Mouse (Mus musculus) CH12.LX (cell line): Measurements from ENCODE around the gene A830031A19Rik. TPM values are rescaled to one million over a fixed set of nuclear protein-coding genes. Genes with fewer than 3 reads are reported as not detected.

Source experiments
- DNase-seq: peaks from one replicate; pipeline ENCODE4 v3.0.0-alpha.2; 2013; ENCODE audit errors: extremely low read depth
- H3K27ac ChIP-seq: 2 replicates; pipeline ENCODE4 v1.5.1; 2012; ENCODE audit warnings: low read depth, mild to moderate bottlenecking, control low read depth, moderate library complexity; ENCODE audit not compliant: insufficient read depth
- H3K27me3 ChIP-seq: replicated peaks from 2 replicates; pipeline ENCODE3; 2012; ENCODE audit warnings: inconsistent platforms
- H3K36me3 ChIP-seq, 2 experiments: replicated peaks in 1 of 2; 2 replicates each; pipeline versions ENCODE3 to v1.6.1; 2012; ENCODE audit warnings: inconsistent platforms in 1 of 2, low read length in 1 of 2, mild to moderate bottlenecking in 1 of 2, mixed read lengths in 1 of 2, moderate library complexity in 1 of 2; ENCODE audit not compliant: control insufficient read depth in 1 of 2, insufficient read depth in 1 of 2
- H3K4me1 ChIP-seq, 2 experiments: 2 replicates each; pipeline ENCODE4 v1.6.1; 2012; ENCODE audit warnings: inconsistent platforms in 1 of 2, moderate library complexity in 1 of 2; ENCODE audit not compliant: insufficient read depth in 2 of 2, control insufficient read depth in 1 of 2
- H3K4me2 ChIP-seq: 2 replicates; pipeline ENCODE4 v1.6.1; 2012; ENCODE audit warnings: low read depth, mild to moderate bottlenecking, control low read depth; ENCODE audit not compliant: poor library complexity, insufficient read depth, severe bottlenecking
- H3K4me3 ChIP-seq, 3 experiments: fragments of 150-350 bp in 1 of 3; sonication (generic) in 1 of 3; replicated peaks in 1 of 3; 2 replicates each; pipeline versions ENCODE3 to v1.5.1; 2011 to 2012; ENCODE audit warnings: low read depth in 2 of 3, low read length in 2 of 3, mild to moderate bottlenecking in 2 of 3, moderate library complexity in 2 of 3, control low read depth in 1 of 3, improper control_type of control experiment in 1 of 3, inconsistent platforms in 1 of 3, mixed read lengths in 1 of 3; ENCODE audit not compliant: poor library complexity in 1 of 3
- H3K79me2 ChIP-seq: replicated peaks from 2 replicates; pipeline ENCODE4 v1.6.1; 2012; ENCODE audit warnings: mild to moderate bottlenecking, moderate library complexity; ENCODE audit not compliant: control insufficient read depth, poor library complexity, insufficient read depth, severe bottlenecking; ENCODE audit errors: extremely low read depth
- H3K9ac ChIP-seq: 2 replicates; pipeline ENCODE4 v1.6.1; 2012; ENCODE audit warnings: low read depth, mild to moderate bottlenecking, control low read depth, moderate library complexity; ENCODE audit not compliant: insufficient read depth
- H3K9me3 ChIP-seq: replicated peaks from 2 replicates; pipeline ENCODE3; 2012; ENCODE audit warnings: low read length, inconsistent platforms, mixed read lengths
- BHLHE40 ChIP-seq: IDR thresholded peaks from 2 replicates; pipeline ENCODE4 v1.6.1; 2011; ENCODE audit warnings: mild to moderate bottlenecking, low read depth, low read length, improper control_type of control experiment
- CHD1 ChIP-seq: IDR thresholded peaks from 2 replicates; pipeline ENCODE4 v1.6.1; 2012; ENCODE audit warnings: low read depth, low read length, improper control_type of control experiment, inconsistent platforms
- E2F4 ChIP-seq: IDR thresholded peaks from 2 replicates; pipeline ENCODE4 v1.6.1; 2011; ENCODE audit warnings: low read depth, low read length, improper control_type of control experiment; ENCODE audit not compliant: insufficient replicate concordance
- ELF1 ChIP-seq: IDR thresholded peaks from 2 replicates; pipeline ENCODE4 v1.6.1; 2014; ENCODE audit warnings: low read depth, mild to moderate bottlenecking, inconsistent platforms, low read length, improper control_type of control experiment
- ETS1 ChIP-seq: conservative IDR thresholded peaks from 2 replicates; pipeline ENCODE4 v1.6.1; 2012; ENCODE audit warnings: low read depth, mild to moderate bottlenecking, inconsistent platforms, low read length, improper control_type of control experiment, moderate library complexity
- IRF4 ChIP-seq: IDR thresholded peaks from 2 replicates; pipeline ENCODE4 v1.6.1; 2014; ENCODE audit warnings: low read depth, mild to moderate bottlenecking, inconsistent platforms, low read length, improper control_type of control experiment
- MAFK ChIP-seq: IDR thresholded peaks from 2 replicates; pipeline ENCODE4 v1.6.1; 2011; ENCODE audit warnings: low read length, improper control_type of control experiment; ENCODE audit not compliant: insufficient replicate concordance
- MAX ChIP-seq: IDR thresholded peaks from 2 replicates; pipeline ENCODE4 v1.6.1; 2011; ENCODE audit warnings: low read length, improper control_type of control experiment
- MAZ ChIP-seq: IDR thresholded peaks from 2 replicates; pipeline ENCODE4 v1.6.1; 2012; ENCODE audit warnings: low read depth, mild to moderate bottlenecking, inconsistent platforms, low read length, improper control_type of control experiment, moderate library complexity
- MEF2A ChIP-seq: IDR thresholded peaks from 2 replicates; pipeline ENCODE4 v1.6.1; 2014; ENCODE audit warnings: low read depth, mild to moderate bottlenecking, inconsistent platforms, low read length, improper control_type of control experiment, borderline replicate concordance
- MXI1 ChIP-seq: IDR thresholded peaks from 2 replicates; pipeline ENCODE4 v1.6.1; 2011; ENCODE audit warnings: mild to moderate bottlenecking, low read depth, low read length, improper control_type of control experiment
- MYC ChIP-seq: IDR thresholded peaks from 2 replicates; pipeline ENCODE4 v1.6.1; 2011; ENCODE audit warnings: low read depth, mild to moderate bottlenecking, improper control_type of control experiment, low read length
- NRF1 ChIP-seq: IDR thresholded peaks from 2 replicates; pipeline ENCODE4 v1.6.1; 2014; ENCODE audit warnings: low read depth, mild to moderate bottlenecking, inconsistent platforms, low read length, improper control_type of control experiment, moderate library complexity
- PAX5 ChIP-seq: IDR thresholded peaks from 2 replicates; pipeline ENCODE4 v1.6.1; 2012; ENCODE audit warnings: low read length, inconsistent platforms, mixed read lengths
- POLR2A ChIP-seq: IDR thresholded peaks from 2 replicates; pipeline ENCODE4 v1.6.1; 2011; ENCODE audit warnings: low read depth, mild to moderate bottlenecking, improper control_type of control experiment, low read length
- POLR2AphosphoS2 ChIP-seq: IDR thresholded peaks from 2 replicates; pipeline ENCODE4 v1.6.1; 2011; ENCODE audit warnings: low read depth, low read length, improper control_type of control experiment
- RAD21 ChIP-seq: IDR thresholded peaks from 2 replicates; pipeline ENCODE4 v1.6.1; 2011; ENCODE audit warnings: low read depth, mild to moderate bottlenecking, low read length, improper control_type of control experiment, moderate library complexity
- RCOR1 ChIP-seq: conservative IDR thresholded peaks from 2 replicates; pipeline ENCODE4 v1.6.1; 2012; ENCODE audit warnings: low read depth, mild to moderate bottlenecking, inconsistent platforms, low read length, improper control_type of control experiment
- SMC3 ChIP-seq: IDR thresholded peaks from 2 replicates; pipeline ENCODE4 v1.6.1; 2011; ENCODE audit warnings: low read depth, low read length, improper control_type of control experiment
- TCF12 ChIP-seq: IDR thresholded peaks from 2 replicates; pipeline ENCODE4 v1.6.1; 2014; ENCODE audit warnings: low read depth, mild to moderate bottlenecking, inconsistent platforms, low read length, improper control_type of control experiment
- ZNF384 ChIP-seq: IDR thresholded peaks from 2 replicates; pipeline ENCODE4 v1.6.1; 2012; ENCODE audit warnings: low read depth, low read length, improper control_type of control experiment, inconsistent platforms
- dilution Hi-C: fragments of 300-500 bp; cut with MboI; formaldehyde crosslinking; loops from 2 replicates; pipeline ENCODE4 v1.14.3; 2020; ENCODE audit warnings: low sequenced_read_pairs; ENCODE audit not compliant: extremely low pct_unique_long_range_greater_than_20kb, extremely low pct_ligation_motif_present
- in situ Hi-C: fragments of 300-500 bp; cut with MboI; formaldehyde crosslinking; loops from 3 replicates; pipeline ENCODE4 v1.14.3; 2019; ENCODE audit warnings: low sequenced_read_pairs, low pct_ligation_motif_present, low pct_unique_long_range_greater_than_20kb, mixed read lengths
- polyA plus RNA-seq: library from polyadenylated mRNA; unstranded; fragments of >175 nt; gene quantifications from 2 replicates; pipeline ENCODE4 v1.2.1, GENCODE M21; 2012; ENCODE audit warnings: low read depth; ENCODE audit not compliant: insufficient read length
- total RNA-seq, 2 experiments: library from RNA; depleted of rRNA; stranded (reverse); fragments of 300-350 nt in 1 of 2; fragments of >200 nt in 1 of 2; gene quantifications; 2 replicates each; pipeline ENCODE4 v1.2.3; 2012 to 2014

A830031A19Rik gene
- total and polyA plus RNA-seq, 3 experiments: not detected

- Histone ChIP-seq H3K27me3 (no peaks in the 10 kb centered on the region), H3K79me2 (no peaks in the 10 kb centered on the region; the same call in 1 of the 2 replicates), H3K4me2 (no peak overlapping the region), H3K4me3 (no peak overlapping the region), H3K9ac (no peak overlapping the region), H3K9me3 (no peaks in the 10 kb centered on the region), H3K27ac (no peak overlapping the region), H3K36me3 (peaks cover 0 to 84% of the 10 kb centered on the region in 2 experiments), H3K4me1 (peaks cover 0 to 92% of the 10 kb centered on the region in 2 experiments; a peak in 2 of 4 replicates)
- no peak for DNase-seq
- TF ChIP-seq MYC (no peak), NRF1 (no peak), ZNF384 (no peak), MAX (no peak), MXI1 (no peak), ETS1 (no peak), BHLHE40 (no peak), MAFK (no peak)
- dilution Hi-C loops: no loop called here
- in situ Hi-C loops: no loop called here
These were observed 25.0 kb upstream of the A830031A19Rik start for GRCm38 (mm10) chr11:24099886-24100293.

GRCm38 (mm10) chr11:24099215-24099614, 24.4 kb upstream of the A830031A19Rik start:
- Histone ChIP-seq H3K79me2 (no peaks in the 10 kb centered on the region; the same call in 1 of the 2 replicates), H3K9ac (no peak overlapping the region), H3K4me1 (peaks cover 0 to 93% of the 10 kb centered on the region in 2 experiments; a peak in 2 of 4 replicates), H3K27ac (no peak overlapping the region), H3K36me3 (peaks cover 0 to 84% of the 10 kb centered on the region in 2 experiments), H3K27me3 (no peaks in the 10 kb centered on the region), H3K4me3 (no peak overlapping the region), H3K4me2 (no peak overlapping the region), H3K9me3 (no peaks in the 10 kb centered on the region)
- no peak for DNase-seq
- TF ChIP-seq ELF1 (no peak), PAX5 (no peak), RCOR1 (no peak), SMC3 (no peak), MEF2A (no peak), POLR2A (no peak), POLR2AphosphoS2 (no peak), IRF4 (no peak), ETS1 (no peak), RAD21 (no peak), TCF12 (no peak), NRF1 (no peak), CHD1 (no peak), MAFK (no peak), E2F4 (no peak), MAZ (no peak)
- dilution Hi-C loops: no loop called here
- in situ Hi-C loops: no loop called here
